Mouse (Mus musculus) megakaryocyte progenitor cell, adult 5-6 weeks (primary cell): ENCODE results near the gene Gm17581. TPM values are rescaled to one million over a fixed set of nuclear protein-coding genes. Genes with fewer than 3 reads are reported as not detected.
"Not testable (repeated sequence)": the region's sequence is repeated elsewhere in the genome, so short reads cannot be mapped to it uniquely, and the experiment has no call there.

Experiments used
- ATAC-seq: replicated peaks from 2 replicates; pipeline ENCODE4 v1.8.0; 2016; ENCODE audit warnings: mild to moderate bottlenecking, moderate TSS enrichment, inconsistent platforms; ENCODE audit not compliant: poor library complexity
- total RNA-seq, 2 experiments: library from RNA; stranded (forward) in 1 of 2; stranded (reverse) in 1 of 2; fragments of 157-497, 149-512 nt in 1 of 2; fragments of 200-1000 nt in 1 of 2; gene quantifications; 2 replicates each; pipeline versions ENCODE4 v1.2.3 to v1.2.4; 2015 to 2017

The Gm17581 gene
- total RNA-seq (2015) (not detected in 2 replicates), total RNA-seq (2017) (not detected in 2 replicates)

DNA sequence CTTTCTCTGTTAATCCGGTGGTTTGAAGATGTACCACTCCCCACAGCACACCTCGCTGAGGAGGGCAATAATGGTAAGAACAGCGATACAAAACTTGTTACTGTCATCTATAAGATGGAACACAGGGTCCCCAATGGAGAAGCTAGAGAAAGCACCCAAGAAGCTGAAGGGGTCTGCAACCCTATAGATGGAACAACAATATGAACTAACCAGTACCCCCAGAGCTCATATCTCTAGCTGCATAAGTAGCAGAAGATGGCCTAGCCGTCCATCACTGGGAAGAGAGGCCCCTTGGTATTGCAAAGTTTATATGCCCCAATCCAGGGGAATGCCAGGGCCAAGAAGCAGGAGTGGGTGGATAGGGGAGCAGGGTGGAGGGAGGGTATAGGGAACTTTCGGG lies at the start of gene Gm17581:
Gene Gm17581 (minus strand): TSS at position 101 of the 400 bp plus-strand sequence.
- ATAC-seq, result not testable (repeated sequence)

DNA sequence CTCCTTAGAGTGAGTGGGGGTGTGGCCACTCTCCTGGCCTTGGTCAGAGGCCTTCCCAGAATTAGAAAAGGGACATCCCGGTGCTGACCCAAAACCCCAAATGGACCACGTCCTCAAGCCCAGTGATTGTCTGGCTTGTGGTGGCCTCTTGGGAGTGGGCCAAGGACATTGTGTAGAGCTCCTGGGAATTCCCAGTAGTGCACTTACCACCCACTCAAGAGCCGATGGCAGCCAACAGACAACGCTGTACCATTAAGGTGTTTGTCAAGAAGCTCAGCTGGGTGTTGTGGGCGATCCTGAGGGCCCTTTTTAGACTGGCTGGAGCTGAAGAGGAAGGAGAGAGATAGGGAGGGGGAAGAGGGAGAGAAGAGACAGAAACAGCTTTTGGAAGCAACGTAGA lies 48.9 kb upstream of the Gm17581 start:
- no peak for ATAC-seq

DNA sequence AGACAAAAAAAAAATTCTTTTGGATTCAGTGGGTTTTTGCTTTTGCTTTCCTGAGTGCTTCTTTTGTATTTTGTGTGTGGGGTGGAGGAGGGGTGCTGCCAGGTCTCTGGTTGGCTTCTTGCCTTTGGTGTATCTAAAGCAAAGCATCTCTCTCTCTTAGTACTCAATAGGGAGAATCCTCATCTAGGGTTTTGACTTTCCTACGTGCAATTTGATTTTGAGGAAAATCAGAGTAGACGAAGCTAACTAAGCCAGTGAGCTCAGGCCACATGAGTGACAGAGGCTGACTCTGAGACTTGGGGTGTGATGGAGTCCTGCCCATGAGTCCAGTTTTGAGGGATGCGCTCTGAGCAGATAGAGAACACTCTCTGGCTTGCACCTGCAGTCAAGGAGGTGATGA lies 43.8 kb upstream of the Gm17581 start:
- ATAC-seq, result no peak

DNA sequence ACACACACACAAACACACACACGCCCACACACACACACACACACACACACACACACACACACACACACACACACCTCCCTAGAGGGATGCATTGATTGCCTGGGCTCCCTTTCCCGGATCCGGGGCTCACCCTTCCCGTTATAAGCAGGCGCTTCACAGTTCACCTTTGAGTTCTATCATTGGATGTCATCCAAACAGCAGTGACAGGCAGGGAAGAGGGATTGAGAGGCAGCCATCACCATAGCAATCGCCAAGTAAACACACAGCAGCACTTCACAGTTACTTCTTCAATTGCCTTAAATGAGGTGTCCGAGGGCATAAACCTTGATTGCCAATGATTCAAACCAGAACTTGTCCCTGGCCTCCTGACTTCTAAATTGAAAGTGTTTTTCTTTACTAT lies 43.4 kb upstream of the Gm17581 start:
- ATAC-seq, result no peak

DNA sequence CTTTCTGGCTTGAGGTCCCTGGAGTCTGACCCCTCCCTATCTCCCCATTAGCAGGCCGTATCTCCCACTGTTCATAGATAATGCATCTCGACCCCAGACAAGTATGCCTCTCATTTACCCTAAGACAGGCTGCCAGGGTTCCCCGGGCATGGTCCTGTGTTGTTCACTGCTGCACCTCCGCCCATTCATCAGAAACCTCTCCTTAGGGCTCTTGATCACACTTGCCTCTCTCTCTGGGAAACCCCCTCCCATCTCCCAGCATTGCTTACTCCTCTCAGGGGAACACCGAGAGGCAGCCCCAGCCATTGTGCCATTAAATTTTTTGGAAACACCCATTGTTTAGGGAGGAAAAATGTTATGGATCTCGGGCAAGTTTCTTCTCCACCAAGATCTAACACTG lies 42.3 kb upstream of the Gm17581 start:
- no peak for ATAC-seq

DNA sequence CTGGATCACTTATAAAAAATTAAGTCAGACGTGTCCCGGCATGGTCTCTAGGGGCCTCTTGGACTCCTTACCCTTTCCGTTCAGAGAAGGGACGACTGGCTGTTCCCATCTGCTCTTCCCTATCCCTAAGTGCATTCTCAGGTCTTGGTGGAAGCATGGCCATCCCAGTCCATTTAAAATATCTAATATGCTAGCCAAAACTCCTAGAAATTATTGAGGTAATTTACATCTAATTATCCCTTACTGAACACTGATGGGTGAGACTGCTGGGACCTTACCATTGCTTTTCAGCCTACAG lies 42.0 kb upstream of the Gm17581 start:
- no peak for ATAC-seq

DNA sequence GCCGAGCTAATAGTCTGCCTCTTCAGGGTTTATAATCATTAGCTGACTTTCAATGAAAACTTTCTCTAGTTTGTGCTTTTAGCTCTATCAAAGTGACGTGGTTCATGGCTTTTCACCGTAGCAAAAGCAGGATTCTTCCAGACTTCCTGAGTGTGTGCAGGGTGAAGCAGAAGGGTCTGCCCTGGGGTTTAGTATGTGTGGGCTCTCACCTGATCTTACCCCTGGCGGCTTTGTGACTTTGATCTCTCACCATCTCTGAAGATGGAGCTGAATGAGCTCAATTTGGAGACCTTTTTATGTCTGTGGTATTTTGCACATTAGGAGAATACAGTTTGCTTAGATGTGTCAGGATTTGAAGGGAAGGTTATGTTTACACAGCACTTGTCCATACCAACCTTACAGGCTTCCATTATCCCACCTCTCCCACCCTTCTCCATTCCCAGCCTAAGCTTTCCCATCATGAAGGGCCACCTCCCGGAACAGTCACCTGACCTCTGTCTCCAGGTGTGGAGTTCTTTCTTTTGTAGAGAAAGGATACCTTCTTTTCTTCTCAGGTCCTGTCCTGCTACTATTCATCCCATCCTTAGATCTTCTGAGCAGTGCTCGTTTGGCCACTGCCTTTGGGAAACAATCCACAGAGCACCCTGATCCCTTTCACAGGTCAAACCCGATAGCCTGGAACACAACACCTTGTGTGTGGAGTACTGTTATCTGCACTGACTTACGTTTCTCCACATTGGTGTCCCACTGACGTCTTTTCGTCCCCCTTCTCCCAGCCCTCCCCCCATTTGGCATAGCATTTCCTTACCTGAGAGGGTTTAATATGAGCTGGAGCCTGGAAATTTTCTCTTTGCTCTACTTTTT lies 41.4 kb upstream of the Gm17581 start:
- ATAC-seq, result no peak

DNA sequence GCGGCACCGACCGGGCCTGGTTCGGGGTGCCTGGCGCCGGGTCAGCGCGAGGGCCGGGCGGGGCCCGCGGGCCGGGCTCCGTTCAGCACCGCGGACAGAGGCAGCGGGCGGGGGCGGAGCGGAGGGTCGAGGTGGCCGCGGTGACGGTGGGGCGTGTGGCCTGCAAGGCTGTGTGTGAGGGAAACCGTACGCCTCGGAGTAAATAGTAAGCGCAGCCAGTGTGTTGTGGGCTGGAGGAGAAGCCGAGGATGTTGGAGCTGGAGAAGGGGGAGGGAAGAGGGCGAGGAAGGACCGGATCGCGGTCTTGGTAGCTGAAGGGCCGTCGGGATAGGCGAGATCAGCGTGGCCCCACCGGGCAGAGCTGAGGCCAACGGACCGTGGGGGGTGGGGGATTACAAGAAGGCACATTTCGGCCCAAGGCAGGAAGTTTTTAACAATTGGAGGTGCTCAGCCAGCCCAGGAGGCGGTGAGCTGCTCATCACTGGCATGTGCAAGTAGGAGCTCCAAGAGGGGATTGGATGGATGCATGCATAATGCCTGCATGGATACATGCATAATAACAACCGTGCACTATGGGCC lies 40.1 kb upstream of the Gm17581 start:
- ATAC-seq, result peak; percentile 93

DNA sequence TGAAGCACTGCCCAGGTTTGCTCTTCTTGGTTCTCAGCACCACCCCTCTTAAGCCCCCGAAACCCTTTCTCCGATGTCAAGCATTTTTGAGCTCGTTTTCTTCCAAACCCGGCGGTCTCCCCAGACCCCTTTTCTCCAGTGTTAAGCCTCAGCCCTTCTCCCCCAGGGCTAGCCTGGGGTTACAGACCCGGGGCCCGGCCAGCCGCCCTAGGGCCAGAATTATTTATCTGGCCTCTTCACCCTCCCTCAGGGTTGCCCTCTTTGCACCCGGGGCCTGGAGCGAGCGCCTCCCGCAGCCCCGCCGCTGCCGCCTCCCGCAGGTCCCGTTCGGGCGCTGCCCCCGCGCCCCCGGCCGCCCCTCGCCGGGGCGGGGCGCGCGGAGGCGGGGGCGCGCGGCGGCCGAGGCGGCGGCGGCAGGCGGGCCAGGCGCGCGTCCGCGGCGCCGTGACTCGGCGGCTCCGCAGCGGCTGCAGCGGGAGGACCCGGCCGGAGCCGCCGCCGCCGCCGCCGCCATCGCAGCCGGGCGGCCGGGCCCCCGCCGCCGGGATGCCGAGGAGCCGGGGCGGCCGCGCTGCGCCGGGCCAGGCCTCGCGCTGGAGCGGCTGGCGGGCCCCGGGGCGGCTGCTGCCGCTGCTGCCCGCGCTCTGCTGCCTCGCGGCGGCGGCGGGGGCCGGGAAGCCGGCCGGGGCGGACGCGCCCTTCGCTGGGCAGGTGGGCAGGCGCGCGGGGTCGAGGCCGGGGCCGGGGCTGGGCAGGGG lies 39.4 kb upstream of the Gm17581 start, which contains the start of gene Mmp24:
Gene Mmp24 (plus strand): TSS at position 416 of the 758 bp plus-strand sequence.
- no peak for ATAC-seq

DNA sequence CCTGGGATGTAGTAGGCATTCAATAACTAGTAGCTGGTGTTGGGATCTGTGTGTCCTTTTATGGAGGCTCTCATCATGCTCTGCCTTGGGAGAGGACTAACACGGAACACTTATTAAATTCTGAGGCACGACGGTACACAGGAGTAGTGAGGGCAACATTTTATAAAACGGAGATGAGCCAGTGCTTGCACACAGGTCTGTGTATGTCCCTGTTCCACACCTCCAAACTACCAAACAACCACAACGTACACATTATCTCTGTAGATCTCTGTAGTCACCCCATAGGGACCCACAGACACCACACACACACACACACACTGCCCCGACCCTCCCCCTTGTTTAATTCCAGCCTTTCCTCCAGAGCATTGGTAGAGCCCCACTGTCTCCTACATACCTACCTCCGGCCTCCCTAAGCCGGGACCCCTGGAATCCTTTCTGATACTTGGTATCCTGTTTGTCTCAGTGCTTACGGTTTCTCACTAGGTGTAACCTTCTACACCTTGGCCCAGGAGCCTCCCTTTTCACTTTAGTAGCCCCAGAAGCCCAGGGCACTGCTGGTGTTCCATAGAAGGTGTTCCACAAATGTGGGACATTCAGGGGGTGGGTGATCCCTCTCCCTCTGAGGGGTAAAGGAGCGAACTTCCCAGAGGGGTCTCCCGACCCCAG lies 38.7 kb upstream of the Gm17581 start:
- ATAC-seq, result no peak

DNA sequence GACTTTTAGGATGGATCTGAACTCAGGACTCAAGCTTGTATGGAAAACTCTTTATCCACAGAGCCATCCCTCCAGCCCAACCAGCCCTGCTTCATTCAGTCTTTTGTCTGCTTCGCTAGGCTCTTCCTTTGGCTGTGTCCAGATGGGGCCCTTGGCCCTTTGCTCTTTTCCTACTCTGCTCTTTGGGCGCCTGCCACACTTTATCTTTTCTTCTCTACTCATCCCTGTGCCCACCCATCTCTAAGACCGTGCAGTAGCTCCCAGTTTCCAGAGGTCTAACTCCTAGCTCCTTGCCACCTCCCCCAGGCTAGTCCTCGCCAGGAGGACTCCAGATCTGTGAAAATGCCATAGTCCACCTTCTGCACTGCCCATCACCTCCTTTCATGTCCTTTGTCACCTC lies 38.0 kb upstream of the Gm17581 start:
- no peak for ATAC-seq

DNA sequence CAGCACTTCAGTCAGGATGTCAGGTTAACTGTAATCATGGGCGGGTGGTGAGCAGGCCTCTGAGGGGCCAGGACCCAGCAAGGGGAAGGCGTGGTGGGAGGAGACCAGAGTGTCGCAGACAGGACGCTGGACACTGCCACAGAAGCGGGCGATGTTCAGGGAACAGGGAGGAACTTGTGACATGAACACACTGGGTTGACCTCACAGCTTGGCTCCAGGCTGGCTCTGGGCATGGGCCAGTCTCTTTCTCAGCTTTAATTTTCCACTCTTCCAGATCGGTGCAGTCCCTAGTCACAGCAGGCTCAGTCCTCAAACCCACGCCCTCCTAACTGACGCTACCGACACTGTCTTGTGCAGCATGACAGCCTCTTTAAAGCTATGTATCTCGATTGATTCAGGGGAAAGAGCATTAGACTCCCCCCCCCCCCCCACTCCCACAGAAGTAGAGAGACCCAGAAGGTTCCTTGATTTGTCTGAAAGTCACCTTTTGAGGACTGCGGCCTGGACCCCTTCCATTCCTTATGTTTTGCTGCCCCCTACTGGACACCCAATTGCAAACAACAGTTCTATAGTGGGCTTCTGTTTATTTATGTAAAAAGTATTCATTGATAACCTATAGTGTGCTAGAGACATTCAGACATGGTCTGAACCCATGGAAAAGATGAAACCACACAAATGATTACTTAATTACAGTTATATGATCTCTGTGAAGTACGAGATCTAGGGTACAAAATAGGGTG lies 29.2 kb upstream of the Gm17581 start:
- ATAC-seq, result peak; percentile 88

DNA sequence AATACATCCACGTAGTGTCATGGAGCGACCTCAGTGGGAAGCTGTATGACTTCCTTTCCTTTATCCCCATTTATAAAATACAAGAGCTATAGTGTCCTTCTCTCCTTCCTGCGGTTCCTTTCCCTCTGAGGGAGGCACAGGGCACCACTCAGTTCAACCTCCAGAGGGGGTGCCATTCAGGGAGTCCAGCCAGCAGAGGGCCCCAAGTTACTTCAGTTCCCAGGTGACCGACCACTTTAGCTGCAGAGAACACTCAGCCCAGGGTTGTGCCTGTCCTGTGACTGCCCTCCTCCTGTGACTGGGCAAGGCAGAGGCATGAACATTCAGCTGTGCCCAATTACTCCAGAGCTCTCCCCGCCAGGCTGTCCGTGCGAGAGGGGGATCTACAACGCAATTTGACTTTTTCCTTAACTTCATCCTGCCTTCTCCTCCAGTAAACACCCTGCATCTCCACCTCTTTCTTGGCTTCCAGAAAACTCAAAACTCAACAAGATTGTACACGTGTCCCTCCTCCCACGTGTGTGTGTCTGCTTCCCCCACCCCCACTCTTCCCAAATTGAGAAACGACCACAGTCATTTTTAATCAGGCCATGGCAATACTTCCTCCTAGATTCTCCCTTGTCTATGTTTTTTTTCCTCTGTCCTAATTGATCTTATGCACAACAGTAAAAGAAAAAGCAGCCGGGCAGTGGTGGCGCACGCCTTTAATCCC lies 21.3 kb upstream of the Gm17581 start:
- ATAC-seq, result peak; percentile 86

DNA sequence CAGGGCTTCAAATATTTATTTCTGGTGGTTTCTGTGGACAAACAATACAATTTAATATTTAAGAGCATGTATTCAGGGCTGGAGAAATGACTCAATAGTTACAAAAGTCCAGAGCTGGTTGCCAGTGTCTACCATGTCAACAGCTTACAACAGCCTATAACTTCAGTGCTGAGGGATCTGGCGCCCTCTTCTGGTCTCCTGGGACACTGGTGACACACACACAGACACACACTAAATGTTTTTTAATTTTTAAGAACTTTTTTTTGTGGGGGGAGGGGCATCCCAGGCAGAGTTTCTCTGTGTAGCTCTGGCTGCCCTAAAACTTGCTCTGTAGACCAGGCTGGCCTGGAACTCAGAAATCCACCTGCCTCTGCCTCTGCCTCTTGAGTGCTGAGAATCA lies 20.1 kb upstream of the Gm17581 start:
- peak; percentile 84 for ATAC-seq

DNA sequence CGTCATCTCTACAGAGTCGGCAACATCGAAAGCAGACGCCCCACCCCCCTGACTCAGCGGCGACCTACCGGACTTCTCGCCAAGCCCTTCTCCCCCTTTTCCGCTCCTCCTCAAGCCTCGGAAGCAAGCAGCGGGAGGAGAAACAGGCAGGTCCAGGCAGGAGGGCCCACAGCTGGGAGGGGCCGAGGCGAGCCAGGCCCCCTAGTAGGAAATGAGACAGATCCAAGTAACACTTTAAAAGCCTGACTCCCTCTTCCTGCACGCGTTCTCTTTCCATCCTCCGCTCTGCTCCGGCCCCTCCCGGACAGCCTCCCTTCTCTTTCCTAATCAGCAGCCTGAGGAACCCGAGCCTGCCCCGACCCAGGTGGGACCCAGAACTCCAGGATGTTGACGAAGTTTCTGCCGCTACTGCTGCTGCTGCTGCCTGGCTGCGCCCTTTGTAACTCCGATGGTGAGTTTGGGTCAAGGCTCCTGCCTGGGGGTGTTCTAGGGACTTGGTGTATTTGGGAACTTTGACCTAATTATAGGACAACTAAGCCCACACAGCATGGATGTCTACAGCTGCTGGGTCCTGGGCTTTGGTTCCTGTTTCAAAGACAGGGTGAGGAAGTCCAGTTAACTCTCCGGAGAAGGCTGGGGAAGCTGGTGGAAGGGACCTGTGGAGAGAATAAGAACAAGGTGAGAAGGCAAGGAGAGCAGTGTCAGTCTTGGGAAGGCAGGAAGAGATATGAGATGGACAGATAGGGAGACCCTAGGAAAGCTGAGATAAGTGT lies 15.5 kb upstream of the Gm17581 start, which contains the start of gene Procr:
Gene Procr (plus strand): TSS at position 104 of the 773 bp plus-strand sequence.
- ATAC-seq, result peak; percentile 47

DNA sequence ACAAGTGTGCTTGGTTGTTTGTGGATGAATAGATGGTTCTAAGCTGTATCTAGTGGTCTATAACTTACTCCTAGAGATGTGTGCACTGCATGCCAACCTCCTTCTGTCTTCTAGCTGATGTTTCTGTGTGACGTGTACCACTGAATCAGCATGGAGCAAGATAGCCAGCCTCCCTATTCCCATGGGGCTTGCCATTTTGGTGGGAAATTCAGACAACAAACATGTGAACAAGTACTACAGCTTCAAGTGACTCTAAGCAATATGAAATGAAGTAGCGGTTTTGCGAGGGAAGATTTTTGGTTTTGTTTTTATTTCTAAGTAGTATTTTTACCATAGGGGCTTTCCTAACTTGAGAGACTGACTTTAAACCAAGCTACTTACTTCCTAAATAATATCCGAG lies 13.7 kb upstream of the Gm17581 start:
- no peak for ATAC-seq

DNA sequence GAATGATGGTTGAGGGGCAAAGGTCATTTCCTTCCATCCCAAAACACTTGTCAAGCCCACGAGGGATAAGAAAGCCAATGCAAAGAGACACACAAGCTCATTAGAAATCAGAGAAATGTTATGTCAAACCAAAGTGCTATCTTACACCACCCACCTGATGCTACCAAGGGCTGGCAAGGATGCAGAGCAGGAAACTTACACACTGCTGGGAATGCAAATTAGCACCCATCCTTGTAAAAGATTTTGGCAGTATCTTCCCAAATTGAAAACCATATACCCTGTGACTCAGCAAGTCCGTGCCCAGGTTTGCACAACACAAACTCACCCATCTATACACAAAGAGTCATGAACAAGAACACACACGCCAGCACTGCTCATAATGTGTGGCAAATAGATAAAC lies 9.8 kb upstream of the Gm17581 start:
- ATAC-seq, result no peak

DNA sequence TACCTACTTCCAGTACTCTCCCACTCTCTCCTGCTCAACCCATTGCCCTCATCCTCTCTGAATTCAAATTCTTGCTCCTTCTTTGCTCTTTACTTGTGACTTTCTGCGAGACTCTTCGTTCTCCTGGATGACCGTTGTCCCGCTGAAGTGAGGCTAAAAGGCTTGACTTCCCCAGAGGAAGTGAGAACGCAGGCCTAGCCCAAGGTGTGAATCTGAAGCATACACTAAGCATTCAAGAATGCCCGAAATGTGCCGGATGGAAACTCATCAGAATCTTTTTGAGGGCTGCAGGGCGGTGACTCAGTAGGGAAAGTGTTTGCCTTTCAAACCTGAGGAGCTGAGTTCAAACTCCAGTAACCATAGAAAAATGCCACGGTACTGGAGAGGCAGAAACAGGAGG lies 7.7 kb upstream of the Gm17581 start:
- peak; percentile 19; the same call in 1 of the 2 replicates for ATAC-seq

DNA sequence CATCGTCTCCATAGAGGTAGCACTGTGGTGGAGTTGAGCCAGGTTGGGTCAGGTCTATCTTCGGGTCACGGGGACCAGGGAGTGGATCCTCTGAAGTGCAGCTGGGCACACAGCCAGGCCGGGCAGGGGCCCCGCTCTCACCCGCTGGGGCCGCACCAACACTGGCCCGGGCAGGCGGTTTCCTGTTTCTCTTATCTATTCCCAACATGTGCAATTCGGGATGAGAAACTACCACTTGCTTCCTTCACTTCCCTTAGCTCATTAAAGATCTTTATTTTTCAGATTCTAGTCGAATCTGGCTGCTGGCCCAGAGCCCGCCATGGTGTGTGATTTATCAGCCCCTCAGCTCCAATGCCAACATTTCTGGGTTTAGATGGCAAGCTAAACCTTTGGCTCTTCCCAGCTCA lies 7.3 kb upstream of the Gm17581 start:
- peak; percentile 76 for ATAC-seq
